Mouse (Mus musculus): Measurements from ENCODE around the gene Agl. TPM values are rescaled to one million over a fixed set of nuclear protein-coding genes. Genes with fewer than 3 reads are reported as not detected.

Gene Agl
- polyA plus RNA-seq, 1 experiment from 2014 or later: 10.2 TPM

DNA sequence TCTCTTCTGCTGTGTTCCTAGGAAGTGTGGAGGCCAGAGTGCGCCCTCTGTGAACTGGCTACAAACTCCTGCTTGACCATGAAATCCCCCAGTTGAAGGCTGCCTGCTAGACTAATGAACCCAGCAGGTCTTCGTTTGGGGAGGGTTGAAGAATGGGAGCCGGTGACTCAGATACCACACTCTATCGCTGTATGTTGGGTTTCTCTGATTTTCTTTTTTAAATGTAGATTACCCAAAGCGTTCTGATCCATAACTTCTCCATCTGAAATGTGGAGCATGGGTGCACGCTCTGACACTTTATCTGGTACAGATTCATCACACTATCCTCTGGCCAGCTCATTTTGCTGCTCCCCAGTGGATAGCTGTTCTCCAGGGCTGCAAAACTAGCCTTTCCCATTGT is 1.3 kb upstream of the Agl start:
- Histone ChIP-seq H3K4me2 (ENCODE audit: low read depth, severe bottlenecking) (no peak overlapping the region), H3K36me3 (ENCODE audit: control insufficient read depth, insufficient read depth, low read length) (no peaks in the 10 kb centered on the region), H3K27ac (replicated peaks; ENCODE audit: low read depth, low read length) (no peak overlapping the region), H3K9ac (ENCODE audit: low read length) (no peak overlapping the region), H3K27me3 (ENCODE audit: control insufficient read depth, insufficient read depth, low read length) (no peaks in the 10 kb centered on the region), H3K4me1 (ENCODE audit: control insufficient read depth, insufficient read depth, low read length) (no peaks in the 10 kb centered on the region), H3K9me3 (ENCODE audit: control insufficient read depth, low read length) (no peaks in the 10 kb centered on the region), H3K4me3 (ENCODE audit: low read depth, low read length) (no peak overlapping the region)
- WGBS: 93% methylated on average over 6 of the region's 6 CpGs
- ATAC-seq (ENCODE audit: insufficient number of reproducible peaks, low FRiP score, low TSS enrichment, low read depth) (no peak), DNase-seq (ENCODE audit: low spot score) (no peak)

DNA sequence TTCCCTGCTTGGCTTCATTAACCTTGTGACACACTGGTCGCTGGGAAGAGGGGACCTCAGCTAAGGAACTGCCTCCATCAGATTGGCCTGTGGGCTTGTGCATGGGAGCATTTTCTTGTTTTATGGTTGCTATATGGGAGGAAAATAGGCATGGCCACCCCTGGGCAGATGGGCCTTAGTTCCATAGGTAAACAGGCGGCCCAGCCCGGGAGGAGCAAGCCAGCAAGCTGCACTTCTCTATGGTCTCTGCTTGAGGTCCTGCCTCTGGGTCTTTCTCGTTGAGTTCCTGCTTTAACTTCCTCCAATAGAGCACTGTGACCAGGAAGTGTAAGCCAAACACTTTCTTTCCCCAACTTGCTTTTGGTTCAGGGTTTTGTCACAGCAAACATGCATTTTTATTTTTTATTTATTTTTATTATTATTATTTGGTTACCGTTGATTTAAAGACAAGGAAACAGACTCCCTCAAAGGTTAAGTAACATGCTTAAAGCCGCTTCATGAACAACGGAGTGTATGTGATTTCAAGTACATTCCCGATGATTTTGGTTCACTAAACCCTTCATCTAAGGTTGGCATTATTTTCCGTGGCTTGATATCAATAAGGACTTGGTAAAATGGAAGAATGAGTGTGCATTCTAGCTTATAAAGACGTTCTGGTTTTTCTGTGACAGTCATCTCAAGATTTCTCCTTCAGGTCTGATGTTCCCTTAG is 696 bp upstream of the Agl start:
- no peak overlapping the region for H3K27ac ChIP-seq (replicated peaks; ENCODE audit: low read depth, low read length)
- H3K9ac ChIP-seq (ENCODE audit: low read length): peak overlapping the region; percentile 63
- H3K4me2 ChIP-seq (ENCODE audit: low read depth, severe bottlenecking): peak overlapping the region; percentile 75
- H3K4me3 ChIP-seq (ENCODE audit: low read depth, low read length): peak overlapping the region; percentile 77
- ATAC-seq (ENCODE audit: insufficient number of reproducible peaks, low FRiP score, low TSS enrichment, low read depth) (peak; percentile 37; the same call in 1 of the 2 replicates), DNase-seq (ENCODE audit: low spot score) (no peak)
- H3K4me1 ChIP-seq (ENCODE audit: control insufficient read depth, insufficient read depth, low read length): no peaks in the 10 kb centered on the region
- WGBS: 63% methylated on average over 10 of the region's 10 CpGs
- H3K27me3 ChIP-seq (ENCODE audit: control insufficient read depth, insufficient read depth, low read length): no peaks in the 10 kb centered on the region
- H3K9me3 ChIP-seq (ENCODE audit: control insufficient read depth, low read length): no peaks in the 10 kb centered on the region
- no peaks in the 10 kb centered on the region for H3K36me3 ChIP-seq (ENCODE audit: control insufficient read depth, insufficient read depth, low read length)

- Histone ChIP-seq H3K9ac (ENCODE audit: low read length) (no peak overlapping the region), H3K27me3 (ENCODE audit: control insufficient read depth, insufficient read depth, low read length) (no peaks in the 10 kb centered on the region), H3K9me3 (ENCODE audit: control insufficient read depth, low read length) (no peaks in the 10 kb centered on the region), H3K27ac (replicated peaks; ENCODE audit: low read depth, low read length) (no peak overlapping the region), H3K4me3 (ENCODE audit: low read depth, low read length) (no peak overlapping the region), H3K4me2 (ENCODE audit: low read depth, severe bottlenecking) (no peak overlapping the region), H3K4me1 (ENCODE audit: control insufficient read depth, insufficient read depth, low read length) (no peaks in the 10 kb centered on the region), H3K36me3 (ENCODE audit: control insufficient read depth, insufficient read depth, low read length) (no peaks in the 10 kb centered on the region)
- 83% methylated on average over 3 of the region's 3 CpGs for WGBS
- no peak for DNase-seq (ENCODE audit: low spot score)
- no peak for ATAC-seq (ENCODE audit: insufficient number of reproducible peaks, low FRiP score, low TSS enrichment, low read depth)
These were observed 2.1 kb downstream of the Agl start for GRCm38 (mm10) chr3:116805866-116806265.

- H3K27ac ChIP-seq (replicated peaks; ENCODE audit: low read depth, low read length): no peak overlapping the region
- WGBS: 23% methylated on average over 6 of the region's 6 CpGs
- no peak for ATAC-seq (ENCODE audit: insufficient number of reproducible peaks, low FRiP score, low TSS enrichment, low read depth)
- no peaks in the 10 kb centered on the region for H3K9me3 ChIP-seq (ENCODE audit: control insufficient read depth, low read length)
- H3K4me3 ChIP-seq (ENCODE audit: low read depth, low read length): no peak overlapping the region
- no peak overlapping the region for H3K9ac ChIP-seq (ENCODE audit: low read length)
- H3K36me3 ChIP-seq (ENCODE audit: control insufficient read depth, insufficient read depth, low read length): no peaks in the 10 kb centered on the region
- no peaks in the 10 kb centered on the region for H3K4me1 ChIP-seq (ENCODE audit: control insufficient read depth, insufficient read depth, low read length)
- DNase-seq (ENCODE audit: low spot score): peak; percentile 24
- peak overlapping the region; percentile 24; the same call in 1 of the 2 replicates for H3K4me2 ChIP-seq (ENCODE audit: low read depth, severe bottlenecking)
- H3K27me3 ChIP-seq (ENCODE audit: control insufficient read depth, insufficient read depth, low read length): no peaks in the 10 kb centered on the region
These were observed 3.1 kb downstream of the Agl start for GRCm38 (mm10) chr3:116804746-116805285.

- Histone ChIP-seq H3K4me2 (ENCODE audit: low read depth, severe bottlenecking) (no peak overlapping the region), H3K9ac (ENCODE audit: low read length) (no peak overlapping the region), H3K4me1 (ENCODE audit: control insufficient read depth, insufficient read depth, low read length) (no peaks in the 10 kb centered on the region), H3K27me3 (ENCODE audit: control insufficient read depth, insufficient read depth, low read length) (no peaks in the 10 kb centered on the region), H3K9me3 (ENCODE audit: control insufficient read depth, low read length) (no peaks in the 10 kb centered on the region), H3K27ac (replicated peaks; ENCODE audit: low read depth, low read length) (no peak overlapping the region), H3K36me3 (ENCODE audit: control insufficient read depth, insufficient read depth, low read length) (no peaks in the 10 kb centered on the region), H3K4me3 (ENCODE audit: low read depth, low read length) (no peak overlapping the region)
- DNase-seq (ENCODE audit: low spot score) (no peak), ATAC-seq (ENCODE audit: insufficient number of reproducible peaks, low FRiP score, low TSS enrichment, low read depth) (0 out of 2 replicates have a peak, but pooled peaks have one; percentile 44)
- WGBS: 45% methylated on average over 8 of the region's 8 CpGs
These were observed 6.2 kb downstream of the Agl start for GRCm38 (mm10) chr3:116801755-116802154.

GRCm38 (mm10) chr3:116798821-116799510 is 9.0 kb downstream of the Agl start:
- Histone ChIP-seq H3K36me3 (ENCODE audit: control insufficient read depth, insufficient read depth, low read length) (no peaks in the 10 kb centered on the region), H3K4me2 (ENCODE audit: low read depth, severe bottlenecking) (no peak overlapping the region), H3K27me3 (ENCODE audit: control insufficient read depth, insufficient read depth, low read length) (no peaks in the 10 kb centered on the region), H3K4me3 (ENCODE audit: low read depth, low read length) (no peak overlapping the region), H3K9ac (ENCODE audit: low read length) (no peak overlapping the region), H3K4me1 (ENCODE audit: control insufficient read depth, insufficient read depth, low read length) (no peaks in the 10 kb centered on the region), H3K9me3 (ENCODE audit: control insufficient read depth, low read length) (no peaks in the 10 kb centered on the region), H3K27ac (replicated peaks; ENCODE audit: low read depth, low read length) (no peak overlapping the region)
- DNase-seq (ENCODE audit: low spot score): no peak
- WGBS: 73% methylated on average over 4 of the region's 4 CpGs
- no peak for ATAC-seq (ENCODE audit: insufficient number of reproducible peaks, low FRiP score, low TSS enrichment, low read depth)

- H3K4me2 ChIP-seq (ENCODE audit: low read depth, severe bottlenecking): no peak overlapping the region
- H3K36me3 ChIP-seq (ENCODE audit: control insufficient read depth, insufficient read depth, low read length): no peaks in the 10 kb centered on the region; the same call in 1 of the 2 replicates
- H3K4me1 ChIP-seq (ENCODE audit: control insufficient read depth, insufficient read depth, low read length): no peaks in the 10 kb centered on the region
- no peaks in the 10 kb centered on the region for H3K9me3 ChIP-seq (ENCODE audit: control insufficient read depth, low read length)
- DNase-seq (ENCODE audit: low spot score): no peak
- no peak overlapping the region for H3K4me3 ChIP-seq (ENCODE audit: low read depth, low read length)
- H3K27ac ChIP-seq (replicated peaks; ENCODE audit: low read depth, low read length): no peak overlapping the region
- H3K9ac ChIP-seq (ENCODE audit: low read length): no peak overlapping the region
- no peaks in the 10 kb centered on the region for H3K27me3 ChIP-seq (ENCODE audit: control insufficient read depth, insufficient read depth, low read length)
- ATAC-seq (ENCODE audit: insufficient number of reproducible peaks, low FRiP score, low TSS enrichment, low read depth): no peak
- 81% methylated on average over 5 of the region's 5 CpGs for WGBS
These were observed 19.1 kb downstream of the Agl start for GRCm38 (mm10) chr3:116788851-116789250.

DNA sequence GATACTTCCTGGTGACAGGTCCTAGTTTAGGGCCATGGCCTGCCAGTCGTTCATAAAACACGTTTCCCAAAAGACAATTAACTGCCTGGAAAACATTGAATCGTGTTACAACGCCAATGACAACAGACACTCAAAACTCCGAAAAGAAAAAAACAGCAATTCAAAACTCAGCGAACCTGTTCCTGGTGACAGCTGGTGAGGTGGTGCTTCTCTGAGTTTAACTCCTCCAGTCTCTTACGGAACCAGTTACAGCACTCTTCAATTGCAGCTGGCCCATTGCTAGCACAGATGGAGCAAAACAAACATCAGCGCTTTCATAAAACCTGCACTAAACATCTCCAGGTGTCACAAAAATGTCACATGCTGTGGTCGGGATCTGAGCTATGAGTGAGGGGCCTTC is 21.4 kb downstream of the Agl start:
- WGBS: 59% methylated on average over 9 of the region's 9 CpGs
- ATAC-seq (ENCODE audit: insufficient number of reproducible peaks, low FRiP score, low TSS enrichment, low read depth): 0 out of 2 replicates have a peak, but pooled peaks have one; percentile 35

More for the DNA sequence above, 21.4 kb downstream of the Agl start:
- DNase-seq (ENCODE audit: low spot score): no peak
- H3K4me1 ChIP-seq (ENCODE audit: control insufficient read depth, insufficient read depth, low read length): no peaks in the 10 kb centered on the region
- no peak overlapping the region for H3K4me2 ChIP-seq (ENCODE audit: low read depth, severe bottlenecking)
- no peak overlapping the region for H3K9ac ChIP-seq (ENCODE audit: low read length)
- H3K27me3 ChIP-seq (ENCODE audit: control insufficient read depth, insufficient read depth, low read length): no peaks in the 10 kb centered on the region
- no peak overlapping the region for H3K27ac ChIP-seq (replicated peaks; ENCODE audit: low read depth, low read length)
- H3K9me3 ChIP-seq (ENCODE audit: control insufficient read depth, low read length): no peaks in the 10 kb centered on the region
- no peak overlapping the region for H3K4me3 ChIP-seq (ENCODE audit: low read depth, low read length)
- H3K36me3 ChIP-seq (ENCODE audit: control insufficient read depth, insufficient read depth, low read length): no peaks in the 10 kb centered on the region; the same call in 1 of the 2 replicates

All from limb, embryonic 11.5 days (tissue).